Mouse (Mus musculus): ENCODE data around the gene Gimap8. TPM values are rescaled to one million over a fixed set of nuclear protein-coding genes. Genes with fewer than 3 reads are reported as not detected.

Gene Gimap8
- total RNA-seq, 2 experiments from 2014 or later, result 1.3 to 1.8 TPM

DNA sequence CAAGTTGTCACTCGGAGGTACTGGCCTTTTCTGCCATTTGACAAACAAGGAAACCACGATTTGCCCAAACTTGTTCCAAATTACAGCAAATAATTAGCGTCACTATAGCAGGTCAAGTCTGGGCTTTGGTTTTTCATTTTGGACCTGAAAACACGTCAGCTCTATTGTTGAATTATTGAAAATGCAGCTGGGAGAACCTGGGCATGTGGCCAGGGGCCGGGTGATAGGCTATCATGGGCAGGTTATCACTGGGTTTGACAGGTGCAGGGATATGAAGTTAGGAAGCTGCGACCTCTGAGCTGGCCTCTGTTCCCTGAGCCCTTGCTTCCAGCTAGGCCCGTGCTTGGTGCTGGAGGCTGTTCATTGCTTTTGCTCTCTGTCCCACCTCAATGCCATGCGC is 16.2 kb upstream of the Gimap8 start:
- intact Hi-C loops (cut with DNase I), result loop anchor here (5.0 kb wide), 2 partner anchors 39 to 89 kb away; partner anchors contain the start of genes Gm44965 and Repin1
- no peak for DNase-seq (ENCODE audit: extremely low spot score in 1 of 2, low spot score in 2 of 2)

DNA sequence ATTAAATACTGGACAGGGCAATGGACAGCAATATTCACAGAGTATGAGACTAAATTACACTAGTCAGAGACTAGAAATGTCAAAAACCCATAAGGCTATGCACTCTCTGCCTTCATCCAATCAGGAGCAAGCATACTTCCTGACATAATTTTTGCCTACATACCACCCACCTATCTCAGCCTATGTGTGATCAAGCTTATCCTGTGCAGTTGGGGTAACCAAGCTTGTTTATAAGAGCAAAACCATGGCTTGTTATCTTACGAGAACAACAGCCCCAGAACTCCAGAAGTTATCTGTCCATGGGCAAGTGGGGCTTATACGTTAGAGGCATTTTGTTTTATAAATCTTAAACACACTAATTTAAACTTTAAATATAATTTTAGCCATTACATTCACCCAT is 11.9 kb upstream of the Gimap8 start:
- DNase-seq (ENCODE audit: extremely low spot score in 1 of 2, low spot score in 2 of 2), result no peak
- intact Hi-C loops (cut with DNase I), result loop anchor here (5.0 kb wide), 1 partner anchor 458 kb away; no protein-coding TSS in a partner anchor

DNA sequence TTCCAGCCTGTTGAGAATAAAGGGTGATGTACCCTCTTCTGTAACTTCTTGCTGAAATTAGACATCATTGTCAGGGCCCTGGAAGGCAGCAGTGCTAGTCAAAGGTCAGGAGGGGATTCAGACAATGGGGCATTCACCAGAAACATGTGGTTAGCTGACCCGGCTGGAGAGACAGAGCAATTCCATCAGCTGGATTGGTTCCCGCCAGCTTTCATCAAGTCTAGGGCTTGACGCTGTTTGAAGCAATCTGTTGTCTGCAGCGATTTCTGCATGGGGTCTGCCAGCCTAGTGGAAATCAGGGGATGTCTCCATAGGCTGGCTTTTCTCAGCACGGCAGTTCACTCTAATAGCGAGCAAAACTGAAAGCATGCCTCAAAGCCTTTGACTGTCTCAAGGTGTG is 10.5 kb upstream of the Gimap8 start:
- no peak for DNase-seq (ENCODE audit: extremely low spot score in 1 of 2, low spot score in 2 of 2)
- intact Hi-C loops (cut with DNase I), result loop anchor here (5.0 kb wide), 1 partner anchor 459 kb away; no protein-coding TSS in a partner anchor

DNA sequence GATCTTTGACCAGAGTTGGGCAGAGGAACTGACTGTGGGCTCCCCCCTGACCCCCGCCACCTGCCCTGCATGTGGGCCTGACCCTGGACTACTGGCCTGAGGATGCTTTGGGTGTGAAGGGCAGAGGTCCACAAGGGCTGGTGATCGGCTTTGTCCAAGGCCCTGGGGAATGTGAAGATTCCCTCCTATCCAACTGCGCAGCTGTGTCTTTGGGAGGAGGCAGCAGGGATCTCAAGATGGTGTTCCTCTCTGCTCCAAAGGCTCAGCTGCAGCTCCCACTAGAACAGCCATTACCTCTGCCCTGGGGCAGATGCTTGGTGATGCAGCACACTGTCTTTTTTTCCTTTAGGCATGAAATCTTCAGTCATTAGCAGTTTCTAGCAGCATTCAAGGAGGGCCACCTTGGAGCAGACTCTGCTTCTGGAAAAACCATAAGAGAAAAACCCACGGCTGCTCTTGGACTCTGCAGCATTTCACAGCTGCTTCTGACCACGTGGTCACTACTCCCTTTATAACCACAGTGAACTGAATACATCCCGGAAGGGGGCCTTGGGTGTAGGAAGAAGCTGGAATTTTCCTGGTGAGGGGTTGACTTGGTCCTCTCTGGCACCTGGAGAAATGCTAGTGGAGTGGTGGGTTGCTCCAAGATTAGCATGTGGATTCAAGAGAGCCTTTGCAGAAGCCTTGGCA is 9.1 kb upstream of the Gimap8 start:
- no peak for DNase-seq (ENCODE audit: extremely low spot score in 1 of 2, low spot score in 2 of 2)
- intact Hi-C loops (cut with DNase I), result loop anchor here (5.0 kb wide), 1 partner anchor 461 kb away; no protein-coding TSS in a partner anchor

DNA sequence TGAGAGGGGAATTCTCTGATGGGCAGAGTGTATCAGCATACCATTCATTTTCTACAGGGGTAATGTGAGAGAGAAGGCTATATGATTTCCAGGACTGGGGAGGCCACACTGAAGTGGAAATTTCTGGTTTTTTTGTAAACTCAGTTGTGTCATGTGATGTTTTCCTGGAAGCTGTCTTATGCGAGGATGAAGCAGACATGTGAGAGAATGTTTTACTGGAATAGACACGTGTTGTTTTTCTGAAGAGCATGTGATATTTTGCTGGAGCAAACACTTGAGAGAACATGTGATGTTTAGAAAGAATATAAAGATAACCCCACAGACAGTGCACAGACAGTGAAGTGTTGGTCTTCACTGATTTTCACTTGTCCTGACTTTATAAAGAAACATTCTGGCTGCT is 8.5 kb upstream of the Gimap8 start:
- DNase-seq (ENCODE audit: extremely low spot score in 1 of 2, low spot score in 2 of 2), result no peak
- intact Hi-C loops (cut with DNase I), result loop anchor here (5.0 kb wide), 1 partner anchor 461 kb away; no protein-coding TSS in a partner anchor

DNA sequence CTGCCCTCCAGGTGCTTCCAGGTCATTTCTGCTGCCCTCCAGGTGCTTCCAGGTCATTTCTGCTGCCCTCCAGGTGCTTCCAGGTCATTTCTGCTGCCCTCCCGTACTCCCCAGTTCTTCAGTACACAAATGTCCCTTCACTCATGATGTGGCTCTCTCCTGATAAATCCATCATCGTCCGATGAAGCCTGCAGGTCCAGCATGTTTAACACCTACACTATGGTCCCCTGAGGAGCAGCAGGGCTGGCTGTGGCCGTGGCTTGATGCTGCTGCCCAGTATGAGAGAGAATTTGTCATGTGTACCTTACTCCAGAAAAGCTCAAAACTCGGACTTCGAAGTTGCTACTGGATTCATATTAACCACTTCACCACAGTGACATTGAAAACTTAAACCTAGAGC is 5.6 kb upstream of the Gimap8 start:
- no peak for DNase-seq (ENCODE audit: extremely low spot score in 1 of 2, low spot score in 2 of 2)
- intact Hi-C loops (cut with DNase I), result no loop called here

DNA sequence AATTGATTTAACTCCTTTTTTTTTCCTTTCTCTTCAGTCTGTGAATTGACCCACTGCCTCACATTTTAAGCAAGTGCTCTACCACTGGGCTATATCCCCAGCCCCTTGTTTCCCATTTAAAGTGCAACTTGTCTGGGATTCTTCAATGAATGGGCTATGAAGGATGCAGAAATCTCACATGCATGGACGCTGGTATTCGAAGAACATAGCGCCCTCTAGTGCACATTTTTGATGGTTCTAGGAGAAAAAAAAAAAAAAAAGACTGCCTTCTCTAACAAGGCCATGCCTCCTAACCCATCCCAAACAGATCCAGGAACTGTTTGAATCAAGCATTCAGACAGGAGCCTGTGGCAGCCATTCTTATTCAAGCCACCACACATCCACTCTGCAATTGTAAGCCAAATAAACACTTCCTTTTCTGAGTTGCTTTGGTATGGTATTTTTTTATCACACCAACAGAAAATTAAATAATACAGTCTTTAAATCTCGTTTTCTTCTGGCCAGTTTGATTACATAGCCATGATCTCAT is 4.2 kb upstream of the Gimap8 start:
- DNase-seq (ENCODE audit: extremely low spot score in 1 of 2, low spot score in 2 of 2), result peak in 1 of 2 experiments; percentile 51
- intact Hi-C loops (cut with DNase I), result no loop called here

DNA sequence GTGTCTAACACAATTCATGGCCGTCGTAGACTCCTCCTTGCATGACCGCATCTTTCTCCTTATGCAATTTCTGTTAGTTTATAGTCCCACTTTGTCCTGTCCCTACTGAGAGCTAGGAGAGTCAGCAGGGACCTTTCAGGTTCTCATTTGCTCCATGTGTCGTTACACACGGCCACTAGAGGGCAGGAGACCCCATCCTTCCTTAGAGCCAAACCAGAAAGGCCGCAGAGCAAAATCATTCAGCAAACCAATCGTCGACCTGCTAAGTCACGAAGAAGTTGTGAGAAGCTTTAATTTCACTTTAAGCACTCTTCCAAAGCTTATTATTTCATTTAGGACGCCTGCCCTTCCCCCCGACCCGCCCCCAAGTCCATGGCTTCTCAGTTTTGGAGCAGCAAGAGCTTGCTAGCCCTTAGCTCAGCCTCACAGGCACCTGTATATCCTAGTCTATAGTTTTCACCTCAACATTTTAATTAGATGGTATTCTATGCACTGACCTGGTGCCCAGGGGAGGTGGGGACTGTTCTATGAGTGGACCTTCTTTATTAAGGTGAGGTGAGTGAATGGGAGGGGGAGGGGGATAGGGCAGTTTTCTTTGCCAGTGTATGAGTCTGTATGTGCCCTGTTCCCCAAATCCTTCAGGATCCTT is 1.2 kb upstream of the Gimap8 start:
- peak; percentile 59 to 73 for DNase-seq (ENCODE audit: extremely low spot score in 1 of 2, low spot score in 2 of 2)
- intact Hi-C loops (cut with DNase I), result loop anchor here (2.0 to 5.0 kb wide), 2 partner anchors 127 to 312 kb away; no protein-coding TSS in a partner anchor

DNA sequence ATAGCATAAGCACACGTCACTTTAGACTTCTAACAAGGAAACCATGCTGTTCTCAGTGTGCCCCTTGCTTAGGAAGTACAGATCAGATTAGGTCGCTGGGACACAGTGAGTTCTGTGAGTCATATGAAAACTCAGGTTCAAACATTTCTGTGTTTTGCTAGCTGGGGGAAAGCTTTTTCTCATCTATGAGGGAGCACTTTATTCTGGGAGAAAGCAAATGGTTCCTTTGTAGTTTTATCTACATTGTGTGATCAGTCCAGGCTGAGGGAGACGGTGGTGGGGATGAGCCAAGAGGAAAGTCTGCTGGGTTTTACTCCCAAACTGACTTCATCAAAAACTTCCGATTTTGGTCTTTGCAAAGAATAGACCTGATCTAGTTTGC is 734 bp upstream of the Gimap8 start:
- intact Hi-C loops (cut with DNase I), result loop anchor here (5.0 kb wide), 1 partner anchor 311 kb away; no protein-coding TSS in a partner anchor
- no peak for DNase-seq (ENCODE audit: extremely low spot score in 1 of 2, low spot score in 2 of 2)

DNA sequence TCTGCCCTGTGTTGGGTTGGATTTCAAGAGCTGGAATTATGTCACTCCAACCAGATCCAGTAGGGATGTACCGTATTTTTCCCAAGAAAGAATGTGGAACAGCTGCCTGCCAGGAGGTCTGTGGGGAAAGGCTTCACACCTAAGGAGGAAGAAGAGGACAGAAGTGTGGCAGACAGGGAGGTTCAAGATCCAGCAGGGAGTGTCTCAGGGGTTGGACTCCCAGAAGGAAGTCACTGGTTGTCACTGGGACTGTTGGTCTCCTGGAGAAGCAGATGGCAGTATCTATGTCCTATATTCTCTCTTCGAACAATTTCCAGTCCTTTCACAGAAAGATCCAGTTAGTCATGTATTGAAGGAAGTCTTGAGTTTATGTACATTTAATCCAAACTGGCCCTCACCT is 577 bp downstream of the Gimap8 start:
- intact Hi-C loops (cut with DNase I), result loop anchor here (5.0 kb wide), 1 partner anchor 310 kb away; no protein-coding TSS in a partner anchor
- no peak for DNase-seq (ENCODE audit: extremely low spot score in 1 of 2, low spot score in 2 of 2)

DNA sequence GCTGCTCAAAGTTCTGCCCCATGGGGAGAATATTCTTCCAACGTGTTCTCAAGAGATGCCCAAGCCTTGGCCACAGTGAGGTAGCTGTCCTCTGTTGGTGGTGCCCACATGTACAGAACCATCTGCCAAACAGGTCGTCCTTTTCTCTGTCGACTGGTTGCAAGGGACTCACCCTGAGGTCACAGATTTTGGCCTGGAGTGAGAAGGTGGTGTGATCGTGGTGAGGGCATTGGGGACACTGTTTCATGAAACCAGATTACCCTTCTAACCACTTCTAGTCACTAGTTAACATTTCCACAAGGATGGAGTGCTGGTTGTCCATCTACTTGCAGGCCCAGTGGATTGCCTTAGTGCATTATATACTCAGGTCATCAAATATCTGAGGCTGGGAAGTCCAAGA is 1.7 kb downstream of the Gimap8 start:
- intact Hi-C loops (cut with DNase I), result loop anchor here (5.0 kb wide), 1 partner anchor 309 kb away; no protein-coding TSS in a partner anchor
- DNase-seq (ENCODE audit: extremely low spot score in 1 of 2, low spot score in 2 of 2), result no peak

DNA sequence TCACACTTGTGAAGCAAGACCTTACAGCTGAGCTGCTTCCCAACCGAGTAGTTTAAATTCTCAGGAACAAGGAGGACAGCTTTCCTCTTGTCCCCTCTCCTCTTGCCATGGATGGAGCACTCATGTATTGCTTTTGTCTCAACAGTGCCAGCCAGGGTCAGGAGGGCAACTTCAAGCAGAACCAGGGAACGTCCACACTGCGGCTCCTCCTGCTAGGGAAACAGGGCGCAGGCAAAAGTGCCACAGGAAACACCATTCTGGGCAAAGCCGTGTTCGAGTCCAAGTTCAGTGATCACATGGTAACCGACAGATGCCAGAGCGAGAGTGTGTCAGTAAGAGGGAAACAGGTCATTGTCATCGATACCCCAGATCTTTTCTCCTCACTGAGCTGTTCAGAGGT is 3.0 kb downstream of the Gimap8 start:
- intact Hi-C loops (cut with DNase I), result no loop called here
- DNase-seq (ENCODE audit: extremely low spot score in 1 of 2, low spot score in 2 of 2), result no peak

DNA sequence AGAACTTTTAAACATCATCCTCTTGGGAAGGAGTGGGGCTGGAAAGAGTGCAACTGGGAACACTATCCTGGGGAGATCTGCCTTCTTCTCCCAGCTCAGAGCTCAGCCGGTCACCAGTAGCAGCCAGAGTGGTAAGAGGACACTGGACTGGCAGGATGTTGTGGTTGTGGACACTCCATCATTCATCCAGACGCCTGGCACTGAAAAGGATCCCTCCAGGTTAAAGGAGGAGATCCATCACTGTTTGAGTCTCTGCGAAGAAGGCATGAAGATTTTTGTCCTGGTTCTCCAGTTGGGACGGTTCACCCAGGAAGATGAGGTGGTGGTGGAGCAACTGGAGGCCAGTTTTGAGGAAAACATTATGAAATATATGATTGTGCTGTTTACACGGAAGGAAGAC is 11.7 kb downstream of the Gimap8 start:
- DNase-seq (ENCODE audit: extremely low spot score in 1 of 2, low spot score in 2 of 2), result no peak
- intact Hi-C loops (cut with DNase I), result no loop called here

DNA sequence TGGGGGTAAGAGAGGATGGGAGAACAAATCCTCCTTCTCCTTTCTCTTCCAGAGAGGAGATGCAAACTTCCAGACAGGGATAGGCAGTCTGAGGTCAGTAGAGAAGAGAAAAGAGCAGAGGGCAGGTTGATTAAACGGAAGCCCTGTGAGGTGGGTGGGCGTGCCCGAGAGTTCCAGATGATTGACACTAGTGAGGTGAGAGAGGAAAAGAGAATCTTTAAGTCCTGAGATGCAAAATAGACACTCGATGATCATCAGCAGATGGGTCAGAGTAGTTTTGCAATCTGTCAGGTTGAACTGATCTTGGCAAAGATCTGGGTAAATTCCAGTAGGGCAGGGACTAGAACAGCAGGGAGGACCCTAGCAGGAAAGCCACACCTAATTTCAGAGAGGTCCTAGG is 17.7 kb downstream of the Gimap8 start:
- intact Hi-C loops (cut with DNase I), result no loop called here
- DNase-seq (ENCODE audit: extremely low spot score in 1 of 2, low spot score in 2 of 2), result no peak

DNA sequence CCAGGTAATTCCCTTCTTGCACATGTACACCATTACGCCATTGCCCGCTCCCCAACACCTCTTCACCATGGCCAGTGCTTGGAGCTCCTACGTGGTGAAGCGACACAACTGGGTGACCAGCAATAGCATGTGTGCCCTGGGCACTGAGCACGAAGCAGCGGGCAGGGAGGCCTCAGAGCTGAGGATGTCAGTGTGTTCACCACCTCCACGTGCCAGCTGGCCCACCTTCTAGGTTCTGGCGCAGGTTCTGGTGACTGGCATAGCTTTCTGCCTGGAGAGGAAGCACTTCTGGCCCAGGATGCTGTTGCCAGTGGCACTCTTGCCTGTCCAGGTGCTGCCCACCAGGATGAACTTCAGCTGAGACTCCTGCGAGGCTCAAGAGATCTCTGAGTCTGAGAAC is 18.4 kb downstream of the Gimap8 start:
- intact Hi-C loops (cut with DNase I), result no loop called here
- no peak for DNase-seq (ENCODE audit: extremely low spot score in 1 of 2, low spot score in 2 of 2)

DNA sequence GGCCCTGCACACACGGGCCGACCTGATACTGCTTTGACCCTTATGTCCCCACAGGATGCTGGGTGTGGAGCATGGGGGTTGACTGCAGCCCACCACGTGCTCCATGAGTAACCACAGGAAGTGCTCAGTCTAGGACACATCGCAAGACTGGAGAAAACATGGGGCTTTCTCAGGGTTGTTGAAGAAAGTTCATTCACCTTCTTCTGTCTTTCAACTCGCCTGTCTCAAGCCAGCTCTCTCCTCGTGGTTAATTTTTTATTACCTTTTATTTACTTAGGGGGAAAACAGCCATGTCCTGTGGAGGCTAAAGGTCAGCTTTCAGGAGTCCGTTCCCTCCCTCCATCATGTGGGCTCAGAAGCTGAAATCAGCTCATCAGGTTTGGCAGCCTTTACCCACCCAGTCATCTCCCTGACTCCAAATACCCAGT is 19.1 kb downstream of the Gimap8 start:
- intact Hi-C loops (cut with DNase I), result no loop called here
- DNase-seq (ENCODE audit: extremely low spot score in 1 of 2, low spot score in 2 of 2), result no peak

DNA sequence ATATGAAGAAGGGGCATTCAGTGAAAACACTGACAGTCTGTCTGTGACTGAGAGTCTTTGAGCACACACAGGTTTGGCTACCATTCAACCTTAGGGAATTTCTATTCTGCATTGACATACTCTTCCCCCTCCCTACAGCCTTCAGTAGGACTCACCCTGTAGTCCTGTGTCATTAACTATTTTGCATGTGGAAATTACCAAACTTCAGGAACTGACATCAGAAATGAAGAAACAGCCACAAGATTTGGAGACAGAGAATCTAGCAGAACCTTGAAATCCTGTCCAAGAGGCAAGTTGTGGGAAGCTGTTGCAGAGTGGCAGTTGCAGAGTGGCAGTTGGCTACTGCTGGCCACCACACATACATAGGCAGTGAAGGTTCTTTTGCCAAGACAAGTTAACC is 21.0 kb downstream of the Gimap8 start:
- intact Hi-C loops (cut with DNase I), result no loop called here
- DNase-seq (ENCODE audit: extremely low spot score in 1 of 2, low spot score in 2 of 2), result no peak

DNA sequence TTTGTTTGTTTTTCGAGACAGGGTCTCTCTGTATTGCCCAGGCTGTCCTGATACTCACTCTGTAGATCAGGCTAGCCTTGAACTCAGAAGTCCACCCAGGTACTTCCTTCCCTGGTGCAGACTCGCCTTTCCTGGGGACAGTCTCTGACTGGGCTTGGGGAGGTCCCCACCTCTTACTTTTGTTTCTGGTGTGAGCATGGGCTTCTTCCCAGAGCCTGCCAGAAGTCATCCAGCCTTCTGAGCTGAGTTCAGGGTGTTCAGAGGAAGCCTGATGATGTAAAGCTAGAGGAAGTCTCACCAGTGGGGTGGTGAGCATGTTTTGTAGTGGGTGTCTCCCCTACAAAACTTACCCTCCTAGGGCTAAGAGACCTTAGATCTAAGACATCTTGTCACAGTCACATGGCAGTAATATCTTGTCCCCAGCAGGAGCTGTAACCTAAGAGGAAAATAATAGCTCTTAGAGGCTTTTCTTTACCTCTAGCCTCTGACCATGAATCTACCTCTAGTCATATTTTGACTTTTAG is 22.5 kb downstream of the Gimap8 start:
- DNase-seq (ENCODE audit: extremely low spot score in 1 of 2, low spot score in 2 of 2), result no peak
- intact Hi-C loops (cut with DNase I), result no loop called here

DNA sequence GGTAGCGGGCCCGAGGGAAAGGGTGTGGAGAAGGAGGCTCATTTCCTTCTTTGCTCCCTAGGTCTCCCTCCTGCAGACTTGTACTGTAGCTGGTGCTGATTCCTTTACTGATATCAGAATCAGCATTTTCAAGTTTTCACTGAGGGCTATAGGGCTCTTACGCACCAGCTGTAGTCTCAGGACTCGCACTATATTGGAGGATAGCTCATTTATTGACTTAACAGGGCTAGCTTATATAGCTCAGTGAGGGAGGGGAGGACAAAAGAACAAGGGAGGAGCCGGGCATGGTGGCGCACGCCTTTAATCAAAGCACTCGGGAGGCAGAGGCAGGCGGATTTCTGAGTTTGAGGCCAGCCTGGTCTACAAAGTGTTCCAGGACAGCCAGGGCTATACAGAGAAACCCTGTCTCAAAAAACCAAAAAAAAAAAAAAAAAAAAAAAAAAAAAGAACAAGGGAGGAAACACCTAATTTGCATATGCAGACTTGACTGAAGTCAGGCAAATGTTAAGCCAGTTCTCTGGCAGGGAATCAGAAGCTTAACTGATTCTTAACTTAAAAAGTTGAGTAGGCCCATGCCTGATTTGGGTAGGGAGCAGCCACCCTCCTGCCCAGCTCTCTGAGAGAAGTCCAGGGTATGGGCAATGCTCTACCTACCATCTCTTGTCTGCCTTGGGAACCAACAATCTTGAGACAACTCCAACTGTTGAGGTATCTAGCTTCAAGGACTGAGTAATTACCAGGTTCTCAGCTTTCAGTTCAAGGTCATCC is 27.4 kb downstream of the Gimap8 start:
- intact Hi-C loops (cut with DNase I), result no loop called here
- DNase-seq (ENCODE audit: extremely low spot score in 1 of 2, low spot score in 2 of 2), result no peak
